Mouse (Mus musculus): ENCODE data around the gene Acp1. TPM values are rescaled to one million over a fixed set of nuclear protein-coding genes. Genes with fewer than 3 reads are reported as not detected.

The Acp1 gene
- total and polyA plus RNA-seq, 2 experiments from 2014 or later, result 49.6 to 130 TPM

DNA sequence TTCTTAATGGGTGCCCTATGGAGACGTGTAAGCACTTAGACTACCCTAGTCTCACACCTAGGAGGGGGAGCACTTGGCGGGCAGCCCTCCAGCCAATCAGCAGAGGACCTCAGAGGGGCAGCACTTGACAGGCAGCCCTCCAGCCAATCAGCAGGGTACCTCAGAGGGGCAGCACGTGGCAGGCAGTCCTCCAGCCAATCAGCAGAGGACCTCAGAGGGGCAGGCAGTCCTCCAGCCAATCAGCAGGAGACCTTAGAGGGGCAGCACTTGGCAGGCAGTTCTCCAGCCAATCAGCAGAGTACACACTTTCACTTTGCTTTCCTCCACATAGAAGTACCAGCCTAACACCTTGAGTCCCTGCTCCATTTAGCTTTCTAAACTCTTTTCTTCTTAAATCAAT lies 11.0 kb upstream of the Acp1 start:
- WGBS, result 77% methylated on average over 3 of the region's 3 CpGs
- no peak overlapping the region for H3K4me2 ChIP-seq (ENCODE audit: low read depth)
- H3K4me3 ChIP-seq (ENCODE audit: low read depth, low read length), result no peak overlapping the region
- no peak overlapping the region for H3K9ac ChIP-seq
- no peaks in the 10 kb centered on the region for H3K4me1 ChIP-seq (ENCODE audit: insufficient read depth)
- H3K27ac ChIP-seq (ENCODE audit: low read depth, low read length), result no peak overlapping the region
- peaks cover 10% of the 10 kb centered on the region; the same call in 1 of the 2 replicates for H3K36me3 ChIP-seq (ENCODE audit: insufficient read depth)
- no peak for ATAC-seq
- no peak for TF ChIP-seq CTCF (IDR thresholded peaks at IDR 0.05; ENCODE audit: low read depth)
- no peak for DNase-seq
- H3K9me3 ChIP-seq (ENCODE audit: low read length), result no peaks in the 10 kb centered on the region
- H3K27me3 ChIP-seq (ENCODE audit: insufficient read depth, low read length), result no peaks in the 10 kb centered on the region

GRCm38 (mm10) chr12:30912840-30913239 lies 1.5 kb upstream of the Acp1 start:
- Histone ChIP-seq H3K4me1 (ENCODE audit: insufficient read depth) (peaks cover 18% of the 10 kb centered on the region), H3K9me3 (ENCODE audit: low read length) (no peaks in the 10 kb centered on the region), H3K9ac (peak overlapping the region; percentile 82; the same call in 1 of the 2 replicates), H3K27me3 (ENCODE audit: insufficient read depth, low read length) (no peaks in the 10 kb centered on the region), H3K27ac (ENCODE audit: low read depth, low read length) (no peak overlapping the region), H3K36me3 (ENCODE audit: insufficient read depth) (no peaks in the 10 kb centered on the region), H3K4me2 (ENCODE audit: low read depth) (peak overlapping the region; percentile 82), H3K4me3 (ENCODE audit: low read depth, low read length) (peak overlapping the region; percentile 87)
- ATAC-seq (no peak), DNase-seq (no peak)
- no peak for TF ChIP-seq CTCF (IDR thresholded peaks at IDR 0.05; ENCODE audit: low read depth)
- WGBS, result 56% methylated on average over 3 of the region's 3 CpGs

DNA sequence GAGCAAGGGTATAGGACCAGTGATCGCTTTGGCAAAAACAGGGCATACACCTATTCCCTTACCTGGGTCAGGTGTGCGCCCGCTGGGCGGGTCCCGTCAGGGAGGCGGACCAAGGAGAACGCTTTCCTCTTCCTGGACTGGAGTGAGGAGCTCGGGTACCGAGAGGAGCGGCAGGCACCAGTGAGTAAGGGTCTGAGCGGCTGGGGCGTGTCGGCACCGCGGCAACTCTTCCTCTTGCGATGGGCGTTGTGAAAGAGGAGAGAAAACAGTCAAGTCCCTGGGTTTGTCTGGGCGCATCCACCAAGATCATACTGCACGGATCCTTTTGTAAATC lies 626 bp upstream of the Acp1 start:
- no peak for TF ChIP-seq CTCF (IDR thresholded peaks at IDR 0.05; ENCODE audit: low read depth)
- Histone ChIP-seq H3K4me3 (ENCODE audit: low read depth, low read length) (peak overlapping the region; percentile 87), H3K27me3 (ENCODE audit: insufficient read depth, low read length) (no peaks in the 10 kb centered on the region), H3K9ac (peak overlapping the region; percentile 82), H3K27ac (ENCODE audit: low read depth, low read length) (no peak overlapping the region; the same call in 1 of the 2 replicates), H3K4me2 (ENCODE audit: low read depth) (peak overlapping the region; percentile 82), H3K4me1 (ENCODE audit: insufficient read depth) (peaks cover 18% of the 10 kb centered on the region), H3K9me3 (ENCODE audit: low read length) (no peaks in the 10 kb centered on the region), H3K36me3 (ENCODE audit: insufficient read depth) (no peaks in the 10 kb centered on the region)
- DNase-seq (no peak), ATAC-seq (peak; percentile 44)
- under 1% methylated on average over 19 of the region's 19 CpGs for WGBS

- Histone ChIP-seq H3K27me3 (ENCODE audit: insufficient read depth, low read length) (no peaks in the 10 kb centered on the region), H3K9me3 (ENCODE audit: low read length) (no peaks in the 10 kb centered on the region), H3K4me2 (ENCODE audit: low read depth) (peak overlapping the region; percentile 82), H3K4me3 (ENCODE audit: low read depth, low read length) (peak overlapping the region; percentile 87), H3K4me1 (ENCODE audit: insufficient read depth) (peaks cover 18% of the 10 kb centered on the region), H3K36me3 (ENCODE audit: insufficient read depth) (no peaks in the 10 kb centered on the region), H3K9ac (peak overlapping the region; percentile 82), H3K27ac (ENCODE audit: low read depth, low read length) (peak overlapping the region; percentile 68)
- no peak for TF ChIP-seq CTCF (IDR thresholded peaks at IDR 0.05; ENCODE audit: low read depth)
- WGBS, result 17% methylated on average over 8 of the region's 8 CpGs
- no peak for DNase-seq
- ATAC-seq, result no peak
Observed at GRCm38 (mm10) chr12:30910860-30911259, 529 bp downstream of the Acp1 start.

- no peak overlapping the region for H3K27ac ChIP-seq (ENCODE audit: low read depth, low read length)
- ATAC-seq, result no peak
- H3K4me2 ChIP-seq (ENCODE audit: low read depth), result no peak overlapping the region
- H3K27me3 ChIP-seq (ENCODE audit: insufficient read depth, low read length), result no peaks in the 10 kb centered on the region
- H3K36me3 ChIP-seq (ENCODE audit: insufficient read depth), result 0 out of 2 replicates have a peak, but pooled peaks cover 1% of the 10 kb centered on the region
- H3K9ac ChIP-seq, result no peak overlapping the region
- 88% methylated on average over 2 of the region's 2 CpGs for WGBS
- H3K4me1 ChIP-seq (ENCODE audit: insufficient read depth), result peaks cover 18% of the 10 kb centered on the region
- no peaks in the 10 kb centered on the region for H3K9me3 ChIP-seq (ENCODE audit: low read length)
- H3K4me3 ChIP-seq (ENCODE audit: low read depth, low read length), result no peak overlapping the region
- DNase-seq, result no peak
- no peak for TF ChIP-seq CTCF (IDR thresholded peaks at IDR 0.05; ENCODE audit: low read depth)
Observed at GRCm38 (mm10) chr12:30909881-30910280, 1.5 kb downstream of the Acp1 start.

- 85% methylated on average over 1 of the region's 1 CpGs for WGBS
- Histone ChIP-seq H3K9ac (no peak overlapping the region), H3K27me3 (ENCODE audit: insufficient read depth, low read length) (no peaks in the 10 kb centered on the region), H3K4me2 (ENCODE audit: low read depth) (no peak overlapping the region), H3K4me3 (ENCODE audit: low read depth, low read length) (no peak overlapping the region), H3K27ac (ENCODE audit: low read depth, low read length) (no peak overlapping the region), H3K36me3 (ENCODE audit: insufficient read depth) (peaks cover 10% of the 10 kb centered on the region; the same call in 1 of the 2 replicates), H3K4me1 (ENCODE audit: insufficient read depth) (peaks cover 17% of the 10 kb centered on the region), H3K9me3 (ENCODE audit: low read length) (no peaks in the 10 kb centered on the region)
- DNase-seq (no peak), ATAC-seq (no peak)
- TF ChIP-seq CTCF (IDR thresholded peaks at IDR 0.05; ENCODE audit: low read depth), result no peak
Observed at GRCm38 (mm10) chr12:30908658-30909057, 2.7 kb downstream of the Acp1 start.

- no peak overlapping the region for H3K9ac ChIP-seq
- no peak overlapping the region for H3K4me2 ChIP-seq (ENCODE audit: low read depth)
- ATAC-seq (no peak), DNase-seq (no peak)
- no peak overlapping the region for H3K4me3 ChIP-seq (ENCODE audit: low read depth, low read length)
- H3K27me3 ChIP-seq (ENCODE audit: insufficient read depth, low read length), result no peaks in the 10 kb centered on the region
- no peaks in the 10 kb centered on the region for H3K4me1 ChIP-seq (ENCODE audit: insufficient read depth)
- H3K9me3 ChIP-seq (ENCODE audit: low read length), result no peaks in the 10 kb centered on the region
- WGBS, result 95% methylated on average over 4 of the region's 4 CpGs
- H3K36me3 ChIP-seq (ENCODE audit: insufficient read depth), result peaks cover 14% of the 10 kb centered on the region; the same call in 1 of the 2 replicates
- no peak overlapping the region for H3K27ac ChIP-seq (ENCODE audit: low read depth, low read length)
- no peak for TF ChIP-seq CTCF (IDR thresholded peaks at IDR 0.05; ENCODE audit: low read depth)
Observed at GRCm38 (mm10) chr12:30897039-30897438, 14.3 kb downstream of the Acp1 start.
